Mouse (Mus musculus) neural tube, embryonic 14.5 days (tissue): ENCODE results near the gene Pdgfra. TPM values are rescaled to one million over a fixed set of nuclear protein-coding genes. Genes with fewer than 3 reads are reported as not detected.

ENCODE experiments used
- ATAC-seq: fragments of 200-750 bp; cut with Nextera tagmentation; 2 replicates; pipeline ENCODE4 v1.8.0; 2017; ENCODE audit warnings: low read depth, mild to moderate bottlenecking, moderate TSS enrichment, moderate library complexity
- H3K27ac ChIP-seq: fragments of 300-500 bp; sonication (generic); 2 replicates; pipeline ENCODE4 v1.5.1; 2014; ENCODE audit warnings: low read depth, mild to moderate bottlenecking, control low read depth, low read length, moderate library complexity, mixed read lengths
- H3K27me3 ChIP-seq: fragments of 300-500 bp; sonication (generic); 2 replicates; pipeline ENCODE4 v1.6.1; 2014; ENCODE audit warnings: low read length; ENCODE audit not compliant: control insufficient read depth, insufficient read depth
- H3K36me3 ChIP-seq: fragments of 300-500 bp; sonication (generic); 2 replicates; pipeline ENCODE4 v1.6.1; 2014; ENCODE audit warnings: low read length, mixed read lengths; ENCODE audit not compliant: control insufficient read depth, insufficient read depth
- H3K4me1 ChIP-seq: fragments of 300-500 bp; sonication (generic); 2 replicates; pipeline ENCODE4 v1.6.1; 2014; ENCODE audit warnings: low read length; ENCODE audit not compliant: control insufficient read depth, insufficient read depth
- H3K4me2 ChIP-seq: fragments of 300-500 bp; sonication (generic); 2 replicates; pipeline ENCODE4 v1.6.1; 2014; ENCODE audit warnings: mild to moderate bottlenecking, low read depth, low read length, control low read depth
- H3K4me3 ChIP-seq: fragments of 300-500 bp; sonication (generic); 2 replicates; pipeline ENCODE4 v1.5.1; 2014; ENCODE audit warnings: low read depth, low read length, control low read depth, mixed read lengths
- H3K9ac ChIP-seq: fragments of 300-500 bp; sonication (generic); replicated peaks from 2 replicates; pipeline ENCODE4 v1.6.1; 2014; ENCODE audit warnings: low read depth, mild to moderate bottlenecking, control low read depth, low read length, mixed read lengths
- H3K9me3 ChIP-seq: fragments of 300-500 bp; sonication (generic); 2 replicates; pipeline ENCODE4 v1.6.1; 2016; ENCODE audit warnings: low read length; ENCODE audit not compliant: control insufficient read depth
- WGBS: fragments of 180-500 bp; shearing (Covaris S2); extraction: QIAGEN DNeasy Blood & Tissue Kit; methylation state at CpG from one replicate; pipeline ENCODE4 v1.1.7; 2014; 5-methylcytosine and 5-hydroxymethylcytosine counted together
- polyA plus RNA-seq: library from polyadenylated mRNA; unstranded; fragments of >200 nt; fragmentation: Nextera tagmentation; extraction: Ambion mirVana; gene quantifications from 2 replicates; pipeline ENCODE4 v1.2.1, GENCODE M21; 2014

Pdgfra gene
- polyA plus RNA-seq, 1 experiment from 2014 or later = 11.6 TPM

DNA sequence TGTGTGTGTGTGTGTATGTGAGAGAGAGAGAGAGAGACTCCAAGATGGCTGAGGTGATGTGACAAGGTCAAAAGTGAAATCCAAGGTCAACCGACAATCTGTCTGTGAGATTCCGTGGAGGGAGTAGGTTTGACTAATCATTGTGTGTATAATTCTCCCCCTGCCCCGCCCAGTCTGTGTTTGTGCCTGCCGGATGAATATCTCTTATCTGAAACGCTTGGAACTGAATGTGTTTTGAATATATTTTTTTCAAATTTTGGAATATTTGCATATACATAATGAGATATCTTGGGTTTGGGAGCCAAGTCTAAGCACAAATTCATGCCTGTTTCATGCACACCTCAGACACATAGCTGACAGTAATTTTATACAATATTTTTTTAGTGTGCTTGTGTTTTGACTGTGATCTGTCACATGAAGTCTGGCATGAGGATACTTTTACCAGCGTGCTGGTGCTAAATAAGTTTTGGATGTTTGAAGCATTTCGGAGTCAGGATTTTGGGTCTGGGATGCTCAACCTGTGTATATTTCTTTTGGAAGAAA lies 32.7 kb downstream of the Pdgfra start:
- Histone ChIP-seq H3K4me2 (no peak overlapping the region), H3K4me1 (no peaks in the 10 kb centered on the region), H3K9me3 (no peaks in the 10 kb centered on the region), H3K4me3 (no peak overlapping the region), H3K27ac (no peak overlapping the region), H3K36me3 (no peaks in the 10 kb centered on the region), H3K27me3 (no peaks in the 10 kb centered on the region), H3K9ac (no peak overlapping the region)
- no peak for ATAC-seq
- WGBS = 85% methylated on average over 7 of the region's 7 CpGs

DNA sequence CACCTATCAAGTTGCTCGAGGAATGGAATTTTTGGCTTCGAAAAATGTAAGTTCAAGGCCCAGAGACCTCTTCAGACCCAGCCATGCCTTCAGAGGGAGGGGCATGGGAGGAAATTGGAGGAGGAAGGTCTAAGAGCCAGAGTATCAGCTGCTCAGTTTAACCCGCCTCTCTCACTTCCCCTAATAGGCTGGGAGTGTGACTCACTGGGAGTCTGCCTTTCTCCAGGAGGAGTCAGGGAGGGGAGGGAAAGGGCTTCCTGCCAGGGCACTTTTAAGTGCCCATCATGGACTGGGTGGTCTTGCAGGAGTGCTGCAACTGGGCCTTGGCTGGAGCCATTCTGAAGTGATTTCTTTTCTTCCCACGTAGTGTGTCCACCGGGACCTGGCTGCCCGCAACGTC lies 33.5 kb downstream of the Pdgfra start:
- Histone ChIP-seq H3K4me3 (no peak overlapping the region), H3K9me3 (no peaks in the 10 kb centered on the region), H3K27ac (no peak overlapping the region), H3K36me3 (no peaks in the 10 kb centered on the region), H3K4me2 (no peak overlapping the region), H3K9ac (no peak overlapping the region), H3K27me3 (no peaks in the 10 kb centered on the region), H3K4me1 (no peaks in the 10 kb centered on the region)
- 86% methylated on average over 7 of the region's 7 CpGs for WGBS
- ATAC-seq = no peak

DNA sequence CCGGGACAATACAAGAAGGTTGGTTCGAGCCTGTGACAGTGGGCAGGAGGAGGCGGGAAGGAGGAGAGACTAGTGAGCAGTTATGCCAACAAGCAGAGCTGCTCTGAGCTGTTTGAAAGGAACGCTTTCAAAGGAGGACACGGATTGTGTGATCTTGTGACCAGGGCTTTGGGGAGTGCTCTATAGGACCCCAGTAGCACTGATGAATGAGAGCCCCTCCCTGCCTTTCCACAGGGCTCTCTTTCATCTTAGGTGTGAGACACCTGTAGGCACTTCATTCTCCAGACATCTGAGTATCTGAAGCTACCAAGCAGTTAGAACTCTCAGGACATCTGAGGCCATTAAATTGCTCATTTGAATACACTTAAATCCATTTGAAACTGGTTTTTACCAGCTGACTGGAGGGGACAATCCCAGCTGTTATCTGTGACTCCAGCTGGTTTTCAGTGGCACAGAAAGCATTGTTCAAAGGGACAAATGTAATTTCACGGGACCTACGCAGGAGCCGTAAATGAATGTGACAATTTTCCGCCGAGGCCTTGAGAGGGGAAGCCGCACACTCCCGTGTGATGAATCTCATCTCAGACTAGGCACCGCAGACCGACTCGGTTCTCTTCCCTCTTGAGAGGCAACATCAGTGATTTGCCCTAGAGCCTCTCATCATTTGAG lies 37.4 kb downstream of the Pdgfra start:
- Histone ChIP-seq H3K9ac (no peak overlapping the region), H3K27ac (no peak overlapping the region), H3K27me3 (no peaks in the 10 kb centered on the region), H3K4me3 (no peak overlapping the region), H3K36me3 (no peaks in the 10 kb centered on the region), H3K4me1 (no peaks in the 10 kb centered on the region), H3K9me3 (no peaks in the 10 kb centered on the region), H3K4me2 (no peak overlapping the region)
- peak; percentile 24; the same call in 1 of the 2 replicates for ATAC-seq
- WGBS = 42% methylated on average over 15 of the region's 15 CpGs

DNA sequence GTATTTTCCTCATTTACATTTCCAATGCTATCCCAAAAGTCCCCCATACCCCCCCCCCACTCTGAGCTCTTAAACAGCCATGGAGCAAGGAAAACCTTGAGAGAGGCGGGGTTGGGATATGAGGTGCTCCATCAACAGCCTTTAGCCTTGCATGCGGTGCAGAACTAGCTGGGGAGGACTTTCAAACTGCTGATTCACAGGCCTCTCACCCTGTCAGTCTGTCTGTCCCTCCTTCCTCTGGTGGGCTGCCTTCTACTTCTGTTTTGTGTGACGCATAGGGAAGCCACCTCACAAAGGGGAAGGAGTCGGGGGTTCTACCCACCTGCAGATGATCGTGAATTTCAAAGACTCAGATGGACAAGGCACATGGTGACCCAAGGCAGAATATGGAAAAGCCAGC lies 41.0 kb downstream of the Pdgfra start:
- no peak overlapping the region for H3K4me2 ChIP-seq
- WGBS = 93% methylated on average over 5 of the region's 5 CpGs
- H3K27ac ChIP-seq = no peak overlapping the region
- no peaks in the 10 kb centered on the region for H3K4me1 ChIP-seq
- no peak overlapping the region for H3K4me3 ChIP-seq
- ATAC-seq = no peak
- H3K27me3 ChIP-seq = no peaks in the 10 kb centered on the region
- H3K9me3 ChIP-seq = no peaks in the 10 kb centered on the region
- no peak overlapping the region for H3K9ac ChIP-seq
- H3K36me3 ChIP-seq = no peaks in the 10 kb centered on the region

DNA sequence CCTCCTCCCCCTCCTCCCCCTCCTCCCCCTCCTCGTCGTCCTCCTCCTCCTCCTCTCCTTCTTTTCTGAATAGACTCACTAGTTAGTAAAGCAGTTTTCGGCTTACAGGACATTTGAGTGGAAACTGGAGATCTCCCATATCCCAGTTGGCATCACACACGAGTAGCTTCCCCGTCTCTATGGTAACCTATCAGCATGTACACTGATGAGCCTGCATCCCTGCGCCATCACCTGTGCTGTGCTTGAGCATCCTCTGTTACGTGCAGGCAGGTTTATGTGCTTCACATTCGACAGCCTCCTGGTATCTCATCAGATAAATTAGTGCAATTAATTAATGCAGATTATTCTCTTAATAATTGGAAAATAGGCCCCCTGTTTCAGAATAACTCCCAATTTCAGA lies 46.3 kb downstream of the Pdgfra start:
- no peaks in the 10 kb centered on the region for H3K36me3 ChIP-seq
- no peak overlapping the region for H3K4me2 ChIP-seq
- H3K27ac ChIP-seq = no peak overlapping the region
- no peak overlapping the region for H3K4me3 ChIP-seq
- 65% methylated on average over 8 of the region's 8 CpGs for WGBS
- peak; percentile 69; the same call in 1 of the 2 replicates for ATAC-seq
- no peaks in the 10 kb centered on the region for H3K9me3 ChIP-seq
- H3K27me3 ChIP-seq = no peaks in the 10 kb centered on the region
- H3K9ac ChIP-seq = no peak overlapping the region
- 0 out of 2 replicates have a peak, but pooled peaks cover 5% of the 10 kb centered on the region for H3K4me1 ChIP-seq

DNA sequence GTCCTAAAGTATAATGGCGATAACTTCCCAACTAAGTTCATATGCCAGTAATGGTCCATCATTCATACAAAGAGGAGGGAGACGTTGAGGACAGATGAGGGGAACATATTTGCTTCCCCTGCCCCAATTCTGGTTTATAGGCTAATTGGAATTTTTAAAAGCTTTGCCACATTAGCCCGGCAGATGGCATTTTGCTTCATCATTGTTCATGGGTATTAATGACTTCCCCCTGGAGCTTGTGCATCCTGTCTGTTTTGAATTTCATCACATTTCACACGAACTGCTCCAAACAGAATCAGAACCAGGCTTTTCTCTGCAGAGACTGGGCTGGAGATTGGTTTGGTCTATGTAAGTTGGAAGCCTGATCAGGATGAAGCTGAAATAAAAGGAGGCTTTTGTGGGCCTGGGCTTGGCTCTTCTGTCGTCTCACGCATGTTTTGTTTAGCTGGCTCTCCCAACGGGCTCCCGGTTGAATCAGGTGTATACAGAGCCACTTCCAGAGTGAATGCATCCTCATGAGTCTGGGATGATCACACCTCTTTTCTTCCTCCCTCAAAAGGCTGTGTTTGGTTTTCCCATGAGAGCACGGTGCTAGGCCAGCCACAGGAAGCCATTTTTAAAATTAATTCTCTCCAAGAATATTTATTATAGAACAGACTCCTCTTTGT lies 47.7 kb downstream of the Pdgfra start:
- Histone ChIP-seq H3K9me3 (no peaks in the 10 kb centered on the region), H3K4me1 (0 out of 2 replicates have a peak, but pooled peaks cover 5% of the 10 kb centered on the region), H3K36me3 (no peaks in the 10 kb centered on the region), H3K9ac (no peak overlapping the region), H3K4me3 (no peak overlapping the region), H3K27ac (peak overlapping the region; percentile 62; the same call in 1 of the 2 replicates), H3K27me3 (no peaks in the 10 kb centered on the region), H3K4me2 (no peak overlapping the region)
- 53% methylated on average over 9 of the region's 9 CpGs for WGBS
- ATAC-seq = no peak

DNA sequence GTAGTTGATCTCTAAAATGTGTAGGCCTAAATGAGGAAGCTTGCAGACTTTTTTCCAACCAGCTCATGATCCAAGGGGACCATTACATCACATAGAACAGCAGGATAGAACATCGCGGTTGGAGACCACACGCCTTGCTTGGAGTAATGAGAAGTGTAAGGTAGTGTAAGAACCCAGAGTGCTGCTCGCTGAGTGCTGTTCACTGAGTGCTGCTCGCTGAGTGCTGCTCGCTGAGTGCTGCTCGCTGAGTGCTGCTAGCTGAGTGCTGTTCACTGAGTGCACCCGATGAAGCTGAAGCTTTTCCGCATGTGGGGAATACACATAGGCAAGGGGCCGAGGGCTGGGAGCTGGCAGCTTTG lies 48.3 kb downstream of the Pdgfra start:
- 0 out of 2 replicates have a peak, but pooled peaks cover 5% of the 10 kb centered on the region for H3K4me1 ChIP-seq
- H3K4me2 ChIP-seq = no peak overlapping the region
- no peaks in the 10 kb centered on the region for H3K9me3 ChIP-seq
- H3K36me3 ChIP-seq = no peaks in the 10 kb centered on the region
- 94% methylated on average over 10 of the region's 10 CpGs for WGBS
- no peak overlapping the region for H3K9ac ChIP-seq
- H3K4me3 ChIP-seq = no peak overlapping the region
- ATAC-seq = no peak
- no peak overlapping the region; the same call in 1 of the 2 replicates for H3K27ac ChIP-seq
- no peaks in the 10 kb centered on the region for H3K27me3 ChIP-seq

DNA sequence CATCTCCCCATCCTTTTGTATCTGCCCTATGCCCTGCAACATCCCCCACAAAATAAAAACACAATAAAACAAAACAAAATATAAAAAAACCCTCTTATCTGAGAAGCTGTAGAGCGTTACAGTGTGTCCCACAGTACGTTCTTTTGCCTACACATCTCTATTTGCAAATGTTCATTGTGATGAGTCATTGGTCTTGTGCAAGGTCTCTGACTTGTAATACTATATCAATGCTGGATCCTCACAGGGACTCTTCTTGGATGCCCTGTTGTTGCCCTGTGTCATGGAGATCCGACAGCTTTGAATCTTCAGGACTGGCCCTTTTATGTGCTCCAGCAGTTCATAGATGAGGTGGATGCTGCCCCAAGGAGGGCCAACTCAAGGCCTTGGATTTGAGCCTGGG lies 55.8 kb downstream of the Pdgfra start:
- Histone ChIP-seq H3K9me3 (no peaks in the 10 kb centered on the region), H3K4me3 (no peak overlapping the region), H3K36me3 (no peaks in the 10 kb centered on the region), H3K9ac (no peak overlapping the region), H3K4me2 (no peak overlapping the region), H3K27me3 (no peaks in the 10 kb centered on the region), H3K27ac (no peak overlapping the region), H3K4me1 (no peaks in the 10 kb centered on the region)
- ATAC-seq = no peak
- WGBS = 92% methylated on average over 3 of the region's 3 CpGs

DNA sequence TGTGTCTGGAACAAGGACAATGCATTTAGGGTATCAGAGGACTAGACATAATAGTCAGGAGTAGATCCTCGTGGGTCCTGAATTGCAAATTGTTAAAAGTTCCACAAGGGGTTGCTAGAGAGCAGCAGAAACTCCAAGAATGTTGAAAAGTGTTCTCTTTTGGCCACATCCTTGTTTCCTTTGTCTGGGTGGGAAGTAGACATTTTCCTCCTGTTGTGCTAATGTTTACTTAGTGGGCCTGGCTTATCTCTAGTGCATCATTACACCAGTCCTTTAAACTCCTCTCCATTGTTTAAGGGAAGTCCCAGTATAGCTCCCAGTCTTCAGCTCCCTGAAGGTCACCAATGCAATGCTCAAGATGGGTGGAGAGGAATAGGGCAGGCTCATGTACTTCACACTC lies 57.9 kb downstream of the Pdgfra start:
- Histone ChIP-seq H3K9me3 (no peaks in the 10 kb centered on the region), H3K9ac (no peak overlapping the region), H3K27ac (no peak overlapping the region), H3K36me3 (no peaks in the 10 kb centered on the region), H3K4me2 (no peak overlapping the region), H3K4me3 (no peak overlapping the region), H3K4me1 (no peaks in the 10 kb centered on the region), H3K27me3 (no peaks in the 10 kb centered on the region)
- no peak for ATAC-seq
- WGBS = 9% methylated on average over 1 of the region's 1 CpGs
